Mouse (Mus musculus) gastrocnemius, postnatal 36 days (tissue): Measurements from ENCODE around the gene Olfr1390. TPM values are rescaled to one million over a fixed set of nuclear protein-coding genes. Genes with fewer than 3 reads are reported as not detected.
"Not testable (repeated sequence)": the region's sequence is repeated elsewhere in the genome, so short reads cannot be mapped to it uniquely, and the experiment has no call there.

Experiments used
- DNase-seq, 2 experiments: peaks; one replicate each; pipeline ENCODE4 v3.0.0; 2022
- intact Hi-C: fragments of 180-260 bp; cut with DNase I; formaldehyde crosslinking; loops from one replicate; pipeline ENCODE4 v1.15.1; 2025
- long read RNA-seq, 2 experiments: library from polyadenylated mRNA; stranded (forward); transcript quantifications; one replicate each; pipeline ENCODE4 v2.0.0; 2021
- total RNA-seq, 2 experiments: library from RNA; stranded (reverse); gene quantifications; 2 replicates each; pipeline ENCODE4 v1.2.3; 2021

Gene Olfr1390
- total RNA-seq: not detected
- long read RNA-seq, experiment 1: 0 reads
- long read RNA-seq, experiment 2: 0 reads

DNA sequence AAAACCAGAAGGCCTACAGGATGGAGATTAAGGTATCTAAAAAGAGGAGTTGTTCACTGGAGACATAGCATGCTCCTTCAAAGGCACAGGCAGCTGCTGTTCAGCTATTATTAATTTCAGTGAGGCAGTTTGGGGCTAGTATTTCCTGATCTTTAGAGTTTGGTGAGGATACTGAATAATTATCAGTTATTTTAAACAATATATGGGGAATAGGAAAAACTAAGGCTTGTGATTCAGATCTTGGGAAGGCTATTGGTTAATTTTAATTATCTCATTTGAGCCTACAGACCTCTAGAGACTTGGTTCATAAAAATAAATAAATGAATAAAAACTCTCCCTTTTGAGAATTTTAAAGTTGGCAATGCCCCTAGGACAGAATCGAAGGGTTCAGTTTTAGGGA is at the start of gene Olfr1390:
TSS of gene Olfr1390 (plus strand) at position 301 of the 400 bp plus-strand sequence.
- no peak for DNase-seq
- intact Hi-C loops: loop anchor here (10.0 kb wide), 1 partner anchor 50 kb away; no protein-coding TSS in a partner anchor

GRCm38 (mm10) chr11:49287251-49287650 is 47.7 kb upstream of the Olfr1390 start:
- intact Hi-C loops: no loop called here

DNA sequence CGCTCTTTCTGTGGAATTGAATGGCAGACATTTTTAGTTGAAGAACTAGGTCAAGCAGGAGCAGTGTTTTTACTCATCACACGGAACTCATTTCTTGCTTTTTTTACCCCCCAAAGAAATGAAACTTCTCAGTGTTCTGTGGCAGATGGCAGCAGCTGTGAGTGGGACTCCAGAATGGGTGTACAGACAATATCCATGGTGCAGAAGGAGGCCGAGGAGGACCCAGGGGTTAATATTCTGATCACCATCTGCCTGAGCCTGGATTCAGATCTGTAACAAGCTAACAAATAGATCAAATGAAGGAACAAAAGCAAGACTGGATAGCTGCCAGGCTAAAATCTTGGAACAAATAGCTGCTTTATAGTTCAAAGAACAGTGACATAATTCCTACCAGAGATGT is 42.2 kb upstream of the Olfr1390 start:
- intact Hi-C loops: no loop called here
- no peak for DNase-seq

More at GRCm38 (mm10) chr11:49287251-49287650, 47.7 kb upstream of the Olfr1390 start:
- no peak for DNase-seq

GRCm38 (mm10) chr11:49304441-49304840 is 30.5 kb upstream of the Olfr1390 start, which contains the start of gene Olfr10:
Olfr10 (plus strand) TSS chr11:49304741.
- DNase-seq: no peak
- intact Hi-C loops: no loop called here

- DNase-seq, intact Hi-C loops: not testable (repeated sequence)
Measured at GRCm38 (mm10) chr11:49308547-49308946, 26.4 kb upstream of the Olfr1390 start.

DNA sequence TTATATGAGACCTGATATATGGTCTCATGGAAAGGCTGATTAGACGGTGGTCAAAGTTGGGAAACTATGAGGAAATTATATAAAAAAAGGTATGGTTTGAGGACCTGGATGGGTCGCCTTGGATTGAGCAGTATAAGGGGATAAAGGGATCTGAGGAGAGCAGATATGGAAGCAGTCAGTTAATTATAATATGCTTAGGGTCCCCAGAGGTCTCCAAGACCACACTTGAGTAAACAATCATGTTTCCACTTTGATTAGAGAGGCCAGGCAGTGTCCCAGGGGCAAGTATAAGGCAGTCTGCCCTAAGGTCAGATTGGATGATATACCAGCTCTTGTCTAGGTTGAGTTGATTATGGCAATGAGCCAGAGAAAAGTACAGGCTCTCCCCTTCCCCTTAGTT is 12.5 kb upstream of the Olfr1390 start, which contains the start of gene Olfr1391:
TSS of gene Olfr1391 (plus strand) at position 301 of the 400 bp plus-strand sequence.
- intact Hi-C loops: no loop called here
- DNase-seq: no peak

GRCm38 (mm10) chr11:49326726-49327125 is 8.3 kb upstream of the Olfr1390 start:
- intact Hi-C loops: no loop called here
- no peak for DNase-seq

DNA sequence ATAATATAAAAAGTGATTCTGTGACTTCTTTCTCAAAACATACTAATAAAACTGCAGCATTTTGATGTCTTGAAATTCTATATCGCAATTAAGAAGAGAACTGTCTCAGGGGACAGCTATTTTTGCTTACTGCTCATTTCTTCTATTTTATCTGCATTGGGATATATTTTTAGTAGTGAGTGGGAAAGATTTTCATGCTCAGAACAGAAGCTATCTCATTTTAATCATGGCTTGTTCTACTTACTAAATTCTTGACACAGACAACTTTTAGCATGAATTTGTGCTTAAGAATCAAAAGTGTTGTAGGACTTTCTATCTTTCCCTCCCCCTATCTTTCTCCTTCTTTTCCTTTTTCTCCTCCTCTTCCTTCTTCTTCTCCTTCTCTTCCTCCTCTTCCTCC is 5.3 kb upstream of the Olfr1390 start:
- no peak for DNase-seq
- intact Hi-C loops: loop anchor here (10.0 kb wide), 1 partner anchor 55 kb away; no protein-coding TSS in a partner anchor

DNA sequence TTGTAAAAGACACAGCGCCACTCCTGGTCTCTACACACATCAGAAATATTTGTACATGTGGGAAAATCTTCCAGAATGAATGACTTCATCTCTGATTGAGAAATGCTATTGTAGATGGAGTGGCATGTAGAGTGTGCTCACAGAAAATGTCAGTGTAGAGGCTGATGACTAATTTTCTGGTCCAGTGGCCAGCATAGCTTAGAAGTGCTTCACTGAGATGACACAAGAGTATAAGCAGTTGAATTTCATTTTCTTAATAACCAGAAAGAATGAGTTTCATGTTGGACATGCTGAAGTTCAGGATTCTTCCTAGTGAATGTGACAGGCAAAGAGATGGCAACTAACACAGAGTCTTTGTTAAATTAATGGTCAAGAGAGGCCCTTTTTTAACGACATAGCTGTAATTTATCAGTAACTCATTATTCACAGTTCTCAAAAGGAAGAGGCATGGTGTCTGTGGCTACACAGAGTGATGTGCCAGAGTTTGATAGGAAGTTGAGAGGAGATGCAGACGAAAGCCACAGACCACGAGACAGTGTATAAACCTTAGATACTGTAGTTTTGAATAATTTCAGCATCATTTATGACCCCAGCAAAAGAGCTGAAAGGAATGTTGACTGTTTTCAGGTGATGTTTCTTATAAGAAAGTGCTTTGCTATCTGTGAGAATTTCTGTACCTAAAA is 2.3 kb downstream of the Olfr1390 start:
- intact Hi-C loops: loop anchor here (10.0 kb wide), 1 partner anchor 48 kb away; no protein-coding TSS in a partner anchor
- DNase-seq: no peak

- DNase-seq: no peak
- intact Hi-C loops: loop anchor here (10.0 kb wide), 1 partner anchor 48 kb away; the partner anchor contains the start of gene Olfr1390
Measured at GRCm38 (mm10) chr11:49383133-49383532, 48.1 kb downstream of the Olfr1390 start.

DNA sequence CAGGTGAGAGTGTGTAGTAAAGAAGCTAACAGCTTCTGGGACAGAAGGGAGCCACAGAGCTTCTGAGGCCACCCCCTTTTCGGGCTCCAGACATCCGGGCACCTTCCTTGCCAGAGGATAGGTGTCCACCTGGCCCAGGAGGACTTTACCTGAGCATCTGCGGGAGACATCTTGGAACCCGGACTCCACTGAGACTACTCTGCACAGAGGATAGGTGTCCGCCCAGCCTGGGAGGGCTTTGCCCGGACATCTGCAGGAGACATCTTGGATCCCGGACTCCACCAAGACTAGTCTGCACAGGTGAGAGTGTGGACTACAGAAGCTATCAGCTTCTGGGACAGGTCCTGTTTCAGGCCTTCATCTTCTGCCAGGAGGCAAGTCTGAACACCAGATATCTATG is 51.1 kb downstream of the Olfr1390 start:
- not testable (repeated sequence) for DNase-seq
- intact Hi-C loops: loop anchor here (10.0 kb wide), 1 partner anchor 51 kb away; the partner anchor contains the start of gene Olfr1390

Other genes with a start within 250 kb of the Olfr1390 start
- gene Olfr1396, start 220.3 kb upstream of the Olfr1390 start, total RNA-seq: not detected
- gene Olfr1395, start 192.9 kb upstream of the Olfr1390 start, total RNA-seq: not detected
- not detected for gene Olfr1394, start 180.8 kb upstream of the Olfr1390 start, total RNA-seq
- gene Btnl9, start 148.0 kb upstream of the Olfr1390 start, total RNA-seq: 1 to 10 TPM; 2.1 to 4.3 TPM
- gene Zfp62, start 131.9 kb upstream of the Olfr1390 start, total RNA-seq: 10 to 100 TPM; 17.2 to 20.9 TPM
- 10 to 100 TPM; 41.3 to 41.5 TPM for gene Mgat1, start 91.0 kb upstream of the Olfr1390 start, total RNA-seq
- gene Olfr1393, start 56.9 kb upstream of the Olfr1390 start, total RNA-seq: not detected
- gene Olfr1392, start 49.9 kb upstream of the Olfr1390 start, total RNA-seq: not detected
- not detected for gene Olfr10, start 30.4 kb upstream of the Olfr1390 start, total RNA-seq
- not detected for gene Olfr1391, start 12.4 kb upstream of the Olfr1390 start, total RNA-seq
- not detected for gene Olfr1389, start 87.9 kb downstream of the Olfr1390 start, total RNA-seq
- gene Olfr1388, start 101.4 kb downstream of the Olfr1390 start, total RNA-seq: under 1 TPM in 1 of 2 experiments, not detected in 1; 0.08 TPM
- not detected for gene Olfr1387, start 120.2 kb downstream of the Olfr1390 start, total RNA-seq
- gene Olfr1386, start 129.9 kb downstream of the Olfr1390 start, total RNA-seq: not detected
- gene Olfr1385, start 153.9 kb downstream of the Olfr1390 start, total RNA-seq: not detected
- not detected for gene Olfr1384, start 171.5 kb downstream of the Olfr1390 start, total RNA-seq
- under 1 TPM in 1 of 2 experiments, not detected in 1; 0.32 TPM for gene Olfr1383, start 184.5 kb downstream of the Olfr1390 start, total RNA-seq
- not detected for gene Olfr1382, start 193.1 kb downstream of the Olfr1390 start, total RNA-seq
- gene Olfr1381, start 208.3 kb downstream of the Olfr1390 start, total RNA-seq: not detected
- gene Olfr1380, start 221.7 kb downstream of the Olfr1390 start, total RNA-seq: not detected